Mouse (Mus musculus) midbrain, postnatal 0 days (tissue): ENCODE results near the gene Lyplal1. TPM values are rescaled to one million over a fixed set of nuclear protein-coding genes. Genes with fewer than 3 reads are reported as not detected.

Experiments used
- ATAC-seq: fragments of 200-750 bp; cut with Nextera tagmentation; 2 replicates; pipeline ENCODE4 v1.8.0; 2017; ENCODE audit warnings: moderate number of reproducible peaks, mild to moderate bottlenecking, moderate TSS enrichment, moderate library complexity; ENCODE audit not compliant: low FRiP score
- DNase-seq: peaks from one replicate; pipeline ENCODE4 v3.0.0-alpha.2; 2015; ENCODE audit warnings: low spot score
- H3K27ac ChIP-seq: fragments of 300-500 bp; sonication (generic); 2 replicates; pipeline ENCODE4 v1.5.1; 2014; ENCODE audit warnings: low read depth, mild to moderate bottlenecking, low read length, mixed read lengths
- H3K27me3 ChIP-seq: fragments of 300-500 bp; sonication (generic); 2 replicates; pipeline ENCODE4 v1.6.1; 2014; ENCODE audit warnings: low read length, control low read depth, mixed read lengths; ENCODE audit not compliant: insufficient read depth
- H3K36me3 ChIP-seq: fragments of 300-500 bp; sonication (generic); 2 replicates; pipeline ENCODE4 v1.6.1; 2014; ENCODE audit warnings: low read length, control low read depth, mixed read lengths; ENCODE audit not compliant: insufficient read depth
- H3K4me1 ChIP-seq: fragments of 300-500 bp; sonication (generic); 2 replicates; pipeline ENCODE4 v1.6.1; 2014; ENCODE audit warnings: mild to moderate bottlenecking, control low read depth, antibody characterized with exemption, low read length, mixed read lengths; ENCODE audit not compliant: insufficient read depth
- H3K4me2 ChIP-seq: fragments of 300-500 bp; sonication (generic); 2 replicates; pipeline ENCODE4 v1.6.1; 2014; ENCODE audit warnings: low read depth, mild to moderate bottlenecking, low read length, mixed read lengths; ENCODE audit not compliant: poor library complexity, severe bottlenecking
- H3K4me3 ChIP-seq: fragments of 300-500 bp; sonication (generic); 2 replicates; pipeline ENCODE4 v1.5.1; 2014; ENCODE audit warnings: low read depth, mild to moderate bottlenecking, low read length, moderate library complexity
- H3K9ac ChIP-seq: fragments of 300-500 bp; sonication (generic); replicated peaks from 2 replicates; pipeline ENCODE4 v1.6.1; 2014; ENCODE audit warnings: mild to moderate bottlenecking, low read length, moderate library complexity, mixed read lengths; ENCODE audit not compliant: poor library complexity, severe bottlenecking
- H3K9me3 ChIP-seq: fragments of 300-500 bp; sonication (generic); 2 replicates; pipeline ENCODE4 v1.6.1; 2016; ENCODE audit warnings: low read length, control low read depth
- CTCF ChIP-seq: IDR thresholded peaks from 2 replicates; pipeline ENCODE4 v1.5.1; 2016; ENCODE audit warnings: antibody characterized with exemption, mild to moderate bottlenecking
- WGBS: fragments of 180-500 bp; shearing (Covaris S2); extraction: QIAGEN DNeasy Blood & Tissue Kit; methylation state at CpG from one replicate; pipeline ENCODE4 v1.1.7; 2014; 5-methylcytosine and 5-hydroxymethylcytosine counted together
- polyA plus RNA-seq: library from polyadenylated mRNA; unstranded; fragments of >200 nt; fragmentation: Nextera tagmentation; extraction: Ambion mirVana; gene quantifications from 2 replicates; pipeline ENCODE4 v1.2.1, GENCODE M21; 2015
- total RNA-seq: library from RNA; depleted of rRNA; stranded (reverse); fragments of >200 nt; gene quantifications from 2 replicates; pipeline ENCODE4 v1.2.3, GENCODE M21; 2014; rRNA removed

Gene Lyplal1
- total RNA-seq: 11.3 and 15.5 TPM in 2 replicates
- polyA plus RNA-seq: 15.5 and 16.4 TPM in 2 replicates

GRCm38 (mm10) chr1:186116701-186117488, at the start of gene Lyplal1:
Gene Lyplal1, minus strand, starts transcription at chr1:186117310.
- Histone ChIP-seq H3K36me3 (no peaks in the 10 kb centered on the region), H3K9ac (peak within 1 kb of the TSS; percentile 90), H3K27me3 (no peaks in the 10 kb centered on the region), H3K9me3 (no peaks in the 10 kb centered on the region), H3K27ac (peak within 1 kb of the TSS; percentile 96), H3K4me1 (peaks cover 3% of the 10 kb centered on the region; the same call in 1 of the 2 replicates), H3K4me3 (peak within 1 kb of the TSS; percentile 67), H3K4me2 (peak within 1 kb of the TSS; percentile 85)
- ATAC-seq (peak; percentile 94), DNase-seq (peak; percentile 96)
- peak; percentile 17; the same call in 1 of the 2 replicates for TF ChIP-seq CTCF
- whole genome bisulfite sequencing: 3% methylated on average over 44 of the region's 44 CpGs

GRCm38 (mm10) chr1:186163616-186164015, 46.5 kb upstream of the Lyplal1 start:
- H3K36me3 ChIP-seq: no peaks in the 10 kb centered on the region
- no peak for TF ChIP-seq CTCF
- no peak overlapping the region for H3K4me3 ChIP-seq
- ATAC-seq: no peak
- no peak overlapping the region for H3K27ac ChIP-seq
- H3K27me3 ChIP-seq: no peaks in the 10 kb centered on the region
- WGBS: 59% methylated on average over 2 of the region's 2 CpGs
- DNase-seq: no peak
- no peaks in the 10 kb centered on the region for H3K9me3 ChIP-seq
- no peak overlapping the region for H3K9ac ChIP-seq
- H3K4me1 ChIP-seq: no peaks in the 10 kb centered on the region
- no peak overlapping the region for H3K4me2 ChIP-seq

- 55% methylated on average over 12 of the region's 12 CpGs for WGBS
- peak; percentile 24 for DNase-seq
- H3K4me2 ChIP-seq: no peak overlapping the region
- H3K4me1 ChIP-seq: no peaks in the 10 kb centered on the region
- no peaks in the 10 kb centered on the region for H3K36me3 ChIP-seq
- H3K27ac ChIP-seq: no peak overlapping the region
- ATAC-seq: no peak
- TF ChIP-seq CTCF: no peak
- no peaks in the 10 kb centered on the region for H3K27me3 ChIP-seq
- H3K9ac ChIP-seq: no peak overlapping the region
- H3K4me3 ChIP-seq: no peak overlapping the region
- no peaks in the 10 kb centered on the region for H3K9me3 ChIP-seq
Observed at GRCm38 (mm10) chr1:186163206-186163605, 46.1 kb upstream of the Lyplal1 start.

- no peak for DNase-seq
- Histone ChIP-seq H3K4me2 (no peak overlapping the region), H3K9me3 (no peaks in the 10 kb centered on the region), H3K27me3 (no peaks in the 10 kb centered on the region), H3K9ac (no peak overlapping the region), H3K36me3 (no peaks in the 10 kb centered on the region), H3K4me3 (no peak overlapping the region), H3K4me1 (no peaks in the 10 kb centered on the region), H3K27ac (no peak overlapping the region)
- WGBS: 74% methylated on average over 5 of the region's 5 CpGs
- TF ChIP-seq CTCF: no peak
- ATAC-seq: no peak
Observed at GRCm38 (mm10) chr1:186150376-186150775, 33.3 kb upstream of the Lyplal1 start.

GRCm38 (mm10) chr1:186145444-186145843, 28.3 kb upstream of the Lyplal1 start:
- TF ChIP-seq CTCF: no peak
- Histone ChIP-seq H3K27me3 (no peaks in the 10 kb centered on the region), H3K4me2 (no peak overlapping the region), H3K36me3 (no peaks in the 10 kb centered on the region), H3K4me3 (no peak overlapping the region), H3K27ac (no peak overlapping the region), H3K9me3 (no peaks in the 10 kb centered on the region), H3K4me1 (no peaks in the 10 kb centered on the region), H3K9ac (no peak overlapping the region)
- DNase-seq (no peak), ATAC-seq (no peak)
- WGBS: 49% methylated on average over 6 of the region's 6 CpGs

- no peaks in the 10 kb centered on the region for H3K27me3 ChIP-seq
- ATAC-seq (no peak), DNase-seq (no peak)
- no peak overlapping the region for H3K9ac ChIP-seq
- WGBS: 75% methylated on average over 2 of the region's 2 CpGs
- no peak overlapping the region for H3K4me2 ChIP-seq
- H3K4me1 ChIP-seq: no peaks in the 10 kb centered on the region
- TF ChIP-seq CTCF: no peak
- no peak overlapping the region for H3K27ac ChIP-seq
- H3K9me3 ChIP-seq: no peaks in the 10 kb centered on the region
- no peaks in the 10 kb centered on the region for H3K36me3 ChIP-seq
- H3K4me3 ChIP-seq: no peak overlapping the region
Observed at GRCm38 (mm10) chr1:186140191-186140590, 23.1 kb upstream of the Lyplal1 start.
